Mouse (Mus musculus): ENCODE data around the gene Bola1. TPM values are rescaled to one million over a fixed set of nuclear protein-coding genes. Genes with fewer than 3 reads are reported as not detected.

Bola1 gene
- polyA plus RNA-seq, 1 experiment from 2014 or later = 62.8 TPM

- Histone ChIP-seq H3K4me1 (peaks cover 30% of the 10 kb centered on the region), H3K36me3 (no peaks in the 10 kb centered on the region; the same call in 1 of the 2 replicates), H3K27me3 (ENCODE audit: insufficient read depth, poor library complexity, severe bottlenecking) (no peaks in the 10 kb centered on the region), H3K27ac (peak within 1 kb of the TSS; percentile 81), H3K9me3 (no peaks in the 10 kb centered on the region), H3K4me3 (peak within 1 kb of the TSS; percentile 60)
- 9% methylated on average over 16 of the region's 16 CpGs for WGBS
- no peak for DNase-seq (ENCODE audit: low spot score)
Observed at GRCm38 (mm10) chr3:96161869-96162840, 57.4 kb downstream of the Bola1 start, which contains the start of gene Mtmr11. TSS of gene Mtmr11 (plus strand) at chr3:96162004.

GRCm38 (mm10) chr3:96160803-96161516 is 58.5 kb downstream of the Bola1 start:
- H3K4me3 ChIP-seq = peak overlapping the region; percentile 60
- H3K27ac ChIP-seq = peak overlapping the region; percentile 81
- no peak for DNase-seq (ENCODE audit: low spot score)
- peaks cover 30% of the 10 kb centered on the region for H3K4me1 ChIP-seq
- WGBS = 3% methylated on average over 12 of the region's 12 CpGs
- H3K27me3 ChIP-seq (ENCODE audit: insufficient read depth, poor library complexity, severe bottlenecking) = no peaks in the 10 kb centered on the region
- peaks cover 2% of the 10 kb centered on the region for H3K36me3 ChIP-seq
- H3K9me3 ChIP-seq = no peaks in the 10 kb centered on the region

GRCm38 (mm10) chr3:96160222-96160802 is 59.2 kb downstream of the Bola1 start:
- WGBS = 46% methylated on average over 4 of the region's 4 CpGs
- Histone ChIP-seq H3K27me3 (ENCODE audit: insufficient read depth, poor library complexity, severe bottlenecking) (no peaks in the 10 kb centered on the region), H3K4me1 (peaks cover 30% of the 10 kb centered on the region), H3K9me3 (no peaks in the 10 kb centered on the region), H3K27ac (peak overlapping the region; percentile 81), H3K4me3 (peak overlapping the region; percentile 60), H3K36me3 (peaks cover 8% of the 10 kb centered on the region)
- no peak for DNase-seq (ENCODE audit: low spot score)

DNA sequence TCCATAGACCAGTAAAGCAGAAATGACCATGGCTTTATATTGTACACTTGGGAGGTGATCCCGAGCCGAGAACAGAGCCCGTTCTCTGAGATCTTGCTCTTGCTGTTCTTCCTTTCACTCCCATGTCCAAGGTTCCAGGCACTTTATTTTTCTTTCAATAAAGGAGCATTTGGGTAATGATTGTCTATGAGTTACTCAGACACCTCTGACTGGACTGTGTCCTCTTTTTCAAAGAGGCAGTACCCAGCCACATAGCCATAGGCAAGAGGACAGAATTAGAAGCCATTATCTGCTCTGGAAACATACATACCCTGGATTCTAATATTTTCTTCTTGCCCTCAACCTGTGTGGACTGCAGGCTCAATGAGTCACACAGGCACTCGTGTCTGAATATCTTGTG is 59.7 kb downstream of the Bola1 start:
- peaks cover 30% of the 10 kb centered on the region for H3K4me1 ChIP-seq
- 76% methylated on average over 4 of the region's 4 CpGs for WGBS
- no peak overlapping the region; the same call in 1 of the 2 replicates for H3K4me3 ChIP-seq
- peak overlapping the region; percentile 81 for H3K27ac ChIP-seq
- H3K9me3 ChIP-seq = no peaks in the 10 kb centered on the region
- no peaks in the 10 kb centered on the region for H3K27me3 ChIP-seq (ENCODE audit: insufficient read depth, poor library complexity, severe bottlenecking)
- no peak for DNase-seq (ENCODE audit: low spot score)
- peaks cover 13% of the 10 kb centered on the region for H3K36me3 ChIP-seq

DNA sequence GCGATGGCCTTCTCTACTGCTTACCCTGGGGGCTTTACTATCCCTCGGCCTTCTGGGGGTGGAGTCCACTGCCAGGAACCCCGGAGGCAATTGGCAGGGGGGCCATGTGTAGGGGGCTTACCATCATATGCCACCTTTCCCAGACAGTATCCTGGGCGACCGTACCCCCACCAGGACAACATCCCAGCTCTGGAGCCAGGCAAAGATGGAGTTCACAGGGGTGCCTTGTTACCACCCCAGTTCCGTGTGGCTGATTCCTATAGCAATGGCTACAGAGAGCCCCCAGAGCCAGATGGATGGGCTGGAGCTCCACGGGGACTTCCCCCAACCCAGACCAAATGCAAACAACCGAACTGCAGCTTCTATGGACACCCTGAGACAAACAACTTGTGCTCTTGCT is 64.0 kb downstream of the Bola1 start:
- Histone ChIP-seq H3K9me3 (no peaks in the 10 kb centered on the region), H3K27me3 (ENCODE audit: insufficient read depth, poor library complexity, severe bottlenecking) (no peaks in the 10 kb centered on the region)
- WGBS = 81% methylated on average over 8 of the region's 8 CpGs

DNA sequence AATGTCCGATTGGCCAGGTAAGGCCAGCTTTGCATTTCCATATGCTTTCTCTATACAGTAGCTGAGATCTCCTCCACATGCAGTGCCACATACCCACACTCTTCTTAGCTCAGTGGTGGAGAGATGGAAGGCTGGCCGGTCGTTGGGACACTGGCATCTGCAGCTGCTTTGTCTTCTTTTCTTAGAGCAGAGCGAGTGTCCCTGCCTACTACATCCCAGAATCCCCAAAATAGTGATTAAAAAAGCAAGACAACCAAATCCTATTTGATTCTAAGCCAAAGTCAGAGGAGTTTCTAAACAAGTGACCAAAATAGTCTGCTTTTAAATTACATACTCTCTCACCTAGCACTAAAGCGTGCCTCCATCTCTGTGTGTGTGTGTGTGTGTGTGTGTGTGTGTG is 66.9 kb downstream of the Bola1 start:
- WGBS = 89% methylated on average over 5 of the region's 5 CpGs
- Histone ChIP-seq H3K36me3 (peaks cover 59% of the 10 kb centered on the region), H3K27ac (no peak overlapping the region), H3K4me3 (no peak overlapping the region), H3K9me3 (no peaks in the 10 kb centered on the region), H3K4me1 (no peaks in the 10 kb centered on the region), H3K27me3 (ENCODE audit: insufficient read depth, poor library complexity, severe bottlenecking) (no peaks in the 10 kb centered on the region)
- DNase-seq (ENCODE audit: low spot score) = no peak

More for the DNA sequence above, 64.0 kb downstream of the Bola1 start:
- peaks cover 56% of the 10 kb centered on the region for H3K36me3 ChIP-seq
- DNase-seq (ENCODE audit: low spot score) = no peak
- H3K4me1 ChIP-seq = peaks cover 9% of the 10 kb centered on the region
- no peak overlapping the region for H3K4me3 ChIP-seq
- H3K27ac ChIP-seq = no peak overlapping the region

DNA sequence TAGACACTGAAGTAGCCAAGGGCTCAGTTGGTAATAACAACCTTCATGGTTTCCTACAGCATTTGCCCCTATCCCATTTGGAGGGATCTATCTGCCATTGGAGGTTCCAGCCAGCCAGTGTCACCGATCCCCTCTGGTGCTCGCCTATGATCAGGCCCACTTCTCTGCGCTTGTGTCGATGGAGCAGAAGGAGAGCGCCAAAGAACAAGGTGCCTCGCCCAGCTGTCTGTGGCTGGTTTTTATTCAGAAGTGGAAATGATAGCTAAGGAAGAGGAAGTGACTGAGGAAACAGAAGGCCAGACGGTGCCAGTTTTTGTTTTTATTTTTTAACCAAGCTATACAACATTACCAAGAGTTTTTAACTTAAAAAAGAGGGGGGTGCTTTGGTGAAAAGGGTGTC is 67.7 kb downstream of the Bola1 start:
- no peak for DNase-seq (ENCODE audit: low spot score)
- Histone ChIP-seq H3K9me3 (no peaks in the 10 kb centered on the region), H3K4me1 (no peaks in the 10 kb centered on the region), H3K4me3 (no peak overlapping the region), H3K27me3 (ENCODE audit: insufficient read depth, poor library complexity, severe bottlenecking) (no peaks in the 10 kb centered on the region), H3K27ac (no peak overlapping the region), H3K36me3 (peaks cover 62% of the 10 kb centered on the region)
- WGBS = 84% methylated on average over 7 of the region's 7 CpGs

DNA sequence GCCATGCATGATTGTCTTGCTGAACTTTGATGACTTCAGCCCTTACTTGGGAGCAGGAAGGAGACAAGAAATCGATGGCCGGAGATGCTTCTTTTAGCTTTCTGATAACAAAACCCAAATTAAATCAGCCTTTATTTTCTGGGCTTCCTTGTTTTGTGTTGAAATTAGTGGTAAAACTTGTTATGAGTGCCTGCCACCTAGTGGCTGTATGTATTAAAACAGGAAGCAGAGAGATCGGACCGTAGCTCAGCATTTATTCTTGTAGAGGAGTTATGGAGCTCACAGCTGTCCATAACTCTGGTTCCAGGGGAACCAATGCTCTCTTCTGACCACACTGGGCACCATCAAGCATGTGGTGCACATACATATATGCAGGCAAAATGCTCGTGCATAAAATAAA is 71.6 kb downstream of the Bola1 start:
- WGBS = 17% methylated on average over 5 of the region's 5 CpGs
- DNase-seq (ENCODE audit: low spot score) = no peak
- peaks cover 56% of the 10 kb centered on the region for H3K36me3 ChIP-seq
- H3K4me1 ChIP-seq = no peaks in the 10 kb centered on the region
- H3K4me3 ChIP-seq = no peak overlapping the region
- H3K27ac ChIP-seq = no peak overlapping the region
- H3K27me3 ChIP-seq (ENCODE audit: insufficient read depth, poor library complexity, severe bottlenecking) = no peaks in the 10 kb centered on the region
- H3K9me3 ChIP-seq = no peaks in the 10 kb centered on the region

Small RNA genes within 50 kb of the gene (microRNA-seq; reads per million reads assigned to microRNA genes)
- gene Gm44492 (not detected), gene Gm47311 (not detected), gene Gm47313 (not detected)

Other genes with a start within 250 kb of the Bola1 start
- gene Plekho1, start 223.7 kb downstream of the Bola1 start, polyA plus RNA-seq (2016; fragmentation: Nextera tagmentation; extraction: Ambion mirVana) = 75.1 and 88.2 TPM in 2 replicates
- 26.1 and 30.6 TPM in 2 replicates for gene Vps45, start 161.2 kb downstream of the Bola1 start, polyA plus RNA-seq (2016; fragmentation: Nextera tagmentation; extraction: Ambion mirVana)
- gene Otud7b, start 115.2 kb downstream of the Bola1 start, polyA plus RNA-seq (2016; fragmentation: Nextera tagmentation; extraction: Ambion mirVana) = 15.2 and 16.1 TPM in 2 replicates
- 6.0 and 10.5 TPM in 2 replicates for gene Mtmr11, start 57.7 kb downstream of the Bola1 start, polyA plus RNA-seq (2016; fragmentation: Nextera tagmentation; extraction: Ambion mirVana)
- 143 and 190 TPM in 2 replicates for gene Sf3b4, start 47.4 kb downstream of the Bola1 start, polyA plus RNA-seq (2016; fragmentation: Nextera tagmentation; extraction: Ambion mirVana)
- 17.8 and 22.6 TPM in 2 replicates for gene Sv2a, start 38.6 kb downstream of the Bola1 start, polyA plus RNA-seq (2016; fragmentation: Nextera tagmentation; extraction: Ambion mirVana)
- 0.73 TPM in 1 of 2 replicates, not detected in the other for gene Hist2h2ab, start 156 bp upstream of the Bola1 start, polyA plus RNA-seq (2016; fragmentation: Nextera tagmentation; extraction: Ambion mirVana)
- 3.4 and 8.2 TPM in 2 replicates for gene Hist2h2ac, start 1.2 kb upstream of the Bola1 start, polyA plus RNA-seq (2016; fragmentation: Nextera tagmentation; extraction: Ambion mirVana)
- 2.8 and 3.5 TPM in 2 replicates for gene Hist2h2be, start 1.4 kb upstream of the Bola1 start, polyA plus RNA-seq (2016; fragmentation: Nextera tagmentation; extraction: Ambion mirVana)
- 3.4 and 5.1 TPM in 2 replicates for gene Hist2h3c2, start 19.4 kb upstream of the Bola1 start, polyA plus RNA-seq (2016; fragmentation: Nextera tagmentation; extraction: Ambion mirVana)
- gene Hist2h2aa2, start 20.6 kb upstream of the Bola1 start, polyA plus RNA-seq (2016; fragmentation: Nextera tagmentation; extraction: Ambion mirVana) = 13.0 and 21.3 TPM in 2 replicates
- gene Hist2h2aa1, start 25.8 kb upstream of the Bola1 start, polyA plus RNA-seq (2016; fragmentation: Nextera tagmentation; extraction: Ambion mirVana) = 8.3 and 9.5 TPM in 2 replicates
- gene Hist2h3c1, start 27.0 kb upstream of the Bola1 start, polyA plus RNA-seq (2016; fragmentation: Nextera tagmentation; extraction: Ambion mirVana) = 0.41 and 0.60 TPM in 2 replicates
- gene Hist2h4, start 43.6 kb upstream of the Bola1 start, polyA plus RNA-seq (2016; fragmentation: Nextera tagmentation; extraction: Ambion mirVana) = 2.1 and 2.8 TPM in 2 replicates
- 17.8 and 25.8 TPM in 2 replicates for gene Hist2h3b, start 48.9 kb upstream of the Bola1 start, polyA plus RNA-seq (2016; fragmentation: Nextera tagmentation; extraction: Ambion mirVana)
- gene Hist2h2bb, start 50.0 kb upstream of the Bola1 start, polyA plus RNA-seq (2016; fragmentation: Nextera tagmentation; extraction: Ambion mirVana) = 3.8 and 7.7 TPM in 2 replicates
- gene Fcgr1, start 74.3 kb upstream of the Bola1 start, polyA plus RNA-seq (2016; fragmentation: Nextera tagmentation; extraction: Ambion mirVana) = 0.18 and 0.35 TPM in 2 replicates
- 0.49 TPM in 1 of 2 replicates, not detected in the other for gene BC107364, start 232.6 kb upstream of the Bola1 start, polyA plus RNA-seq (2016; fragmentation: Nextera tagmentation; extraction: Ambion mirVana)

Measured in heart, embryonic 10.5 days (tissue).